Mouse (Mus musculus) ovary, adult 10 weeks (tissue): ENCODE measurements around the gene Ceacam19. TPM values are rescaled to one million over a fixed set of nuclear protein-coding genes. Genes with fewer than 3 reads are reported as not detected.

Source experiments
- polyA plus RNA-seq: library from polyadenylated mRNA; stranded (reverse); fragments of 350-450 nt; fragmentation: Illumina TruSeq; extraction: RNeasy Lipid Tissue Mini Kit (QIAGEN cat#74804); gene quantifications from one replicate; pipeline ENCODE4 v1.2.3, GENCODE M21; 2014

The Ceacam19 gene
- not detected for polyA plus RNA-seq

DNA sequence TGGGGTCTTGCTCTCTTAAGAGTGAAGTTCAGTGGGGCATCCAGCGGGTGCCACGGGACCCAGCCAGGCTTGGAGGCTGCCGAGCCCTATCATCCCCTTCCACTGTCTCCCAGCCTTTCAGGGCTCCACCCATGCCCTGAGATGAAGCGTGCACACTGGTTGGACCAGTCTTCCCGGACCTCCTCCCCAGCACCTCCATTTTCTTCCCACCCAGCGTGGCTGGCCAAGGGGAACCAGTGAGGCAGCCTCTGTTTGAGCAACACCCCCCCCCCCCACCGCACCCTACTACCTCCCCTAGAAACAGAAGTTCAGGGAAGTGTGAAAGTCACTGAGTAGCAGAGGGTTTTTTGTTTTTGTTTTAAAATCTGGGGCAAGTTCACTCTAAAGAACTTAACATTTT, at the start of gene Ceacam19:
TSS of gene Ceacam19 (minus strand) at position 117 of the 400 bp plus-strand sequence.

GRCm38 (mm10) chr7:19920506-19921261, 32.9 kb upstream of the Ceacam19 start, which contains the start of gene Pvr:
Gene Pvr, minus strand, starts transcription at chr7:19921160.

DNA sequence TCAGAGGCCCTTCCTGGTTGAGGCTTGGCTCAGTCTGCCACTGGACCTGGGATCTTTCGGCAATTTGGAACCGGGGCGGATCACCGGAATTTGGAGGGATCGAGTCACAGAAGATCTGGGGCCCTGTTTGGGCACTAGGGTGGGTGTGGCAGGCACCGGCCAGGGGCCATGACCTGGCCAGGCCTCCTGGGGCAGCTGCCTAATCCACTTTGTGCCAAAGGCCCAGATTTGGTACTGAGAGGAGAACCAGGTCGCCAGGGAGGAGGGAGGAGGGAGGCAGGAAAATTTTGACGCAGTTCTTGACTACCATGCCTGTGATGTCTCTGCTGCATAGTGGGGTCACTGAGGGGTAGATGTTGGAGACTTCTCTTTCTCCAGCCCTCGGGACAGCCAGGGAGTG, 26.6 kb downstream of the Ceacam19 start, which contains the start of gene Ceacam16:
TSS of gene Ceacam16 (minus strand) at position 101 of the 400 bp plus-strand sequence.

GRCm38 (mm10) chr7:19851858-19852570, 35.8 kb downstream of the Ceacam19 start, which contains the start of gene Gm19345:
Gene Gm19345, plus strand, starts transcription at chr7:19852003.

Other genes with a start within 250 kb of the Ceacam19 start
- 14.3 TPM for gene Clptm1, start 222.9 kb downstream of the Ceacam19 start, polyA plus RNA-seq
- not detected for gene Apoc2, start 210.0 kb downstream of the Ceacam19 start, polyA plus RNA-seq
- not detected for gene Gm44805, start 206.5 kb downstream of the Ceacam19 start, polyA plus RNA-seq
- gene Apoc4, start 206.5 kb downstream of the Ceacam19 start, polyA plus RNA-seq: not detected
- 1.7 TPM for gene Apoc1, start 195.3 kb downstream of the Ceacam19 start, polyA plus RNA-seq
- gene Apoe, start 188.8 kb downstream of the Ceacam19 start, polyA plus RNA-seq: 8.6 TPM
- gene Tomm40, start 172.5 kb downstream of the Ceacam19 start, polyA plus RNA-seq: 0.37 TPM
- 7.6 TPM for gene Nectin2, start 137.5 kb downstream of the Ceacam19 start, polyA plus RNA-seq
- gene Bcam, start 116.9 kb downstream of the Ceacam19 start, polyA plus RNA-seq: not detected
- gene Cblc, start 91.2 kb downstream of the Ceacam19 start, polyA plus RNA-seq: not detected
- gene Bcl3, start 65.2 kb downstream of the Ceacam19 start, polyA plus RNA-seq: not detected
- not detected for gene Gm19345, start 36.0 kb downstream of the Ceacam19 start, polyA plus RNA-seq
- not detected for gene Ceacam16, start 26.7 kb downstream of the Ceacam19 start, polyA plus RNA-seq
- 34.4 TPM for gene Pvr, start 33.2 kb upstream of the Ceacam19 start, polyA plus RNA-seq
- gene Igsf23, start 62.8 kb upstream of the Ceacam19 start, polyA plus RNA-seq: not detected
- 1.00 TPM for gene Ceacam20, start 77.4 kb upstream of the Ceacam19 start, polyA plus RNA-seq
- gene Nlrp9b, start 103.5 kb upstream of the Ceacam19 start, polyA plus RNA-seq: 83.2 TPM
- gene Vmn1r91, start 211.7 kb upstream of the Ceacam19 start, polyA plus RNA-seq: not detected
- not detected for gene Gm16442, start 234.6 kb upstream of the Ceacam19 start, polyA plus RNA-seq